Mouse (Mus musculus) lung, embryonic 16.5 days (tissue): ENCODE measurements at regions not wholly inside any gene's neighbourhood (a gene's known extent, or its start where the extent isn't known, plus 50 kb on each side); places are given as distances from the start of the nearest gene placed in this dataset.
A peak's percentile ranks its signal among the peaks of the same experiment; 100 is the strongest.

Source experiments
- ATAC-seq: fragments of 200-750 bp; cut with Nextera tagmentation; 2 replicates; pipeline ENCODE4 v1.8.0; 2017; ENCODE audit warnings: low read depth, mild to moderate bottlenecking, moderate library complexity
- H3K27ac ChIP-seq: fragments of 300-500 bp; sonication (generic); 2 replicates; pipeline ENCODE4 v1.5.1; 2014; ENCODE audit warnings: mild to moderate bottlenecking, control low read depth, low read length
- H3K27me3 ChIP-seq: fragments of 300-500 bp; sonication (generic); 2 replicates; pipeline ENCODE4 v1.6.1; 2014; ENCODE audit warnings: low read depth, low read length, mixed read lengths; ENCODE audit not compliant: control insufficient read depth, insufficient read depth
- H3K36me3 ChIP-seq: fragments of 300-500 bp; sonication (generic); 2 replicates; pipeline ENCODE4 v1.6.1; 2014; ENCODE audit warnings: low read length; ENCODE audit not compliant: control insufficient read depth, insufficient read depth
- H3K4me1 ChIP-seq: fragments of 300-500 bp; sonication (generic); replicated peaks from 2 replicates; pipeline ENCODE4 v1.6.1; 2014; ENCODE audit warnings: low read length, mixed read lengths; ENCODE audit not compliant: control insufficient read depth, insufficient read depth
- H3K4me2 ChIP-seq: fragments of 300-500 bp; sonication (generic); 2 replicates; pipeline ENCODE4 v1.6.1; 2014; ENCODE audit warnings: low read depth, low read length, control low read depth
- H3K4me3 ChIP-seq: fragments of 300-500 bp; sonication (generic); 2 replicates; pipeline ENCODE4 v1.5.1; 2014; ENCODE audit warnings: mild to moderate bottlenecking, low read length, control low read depth
- H3K9ac ChIP-seq: fragments of 300-500 bp; sonication (generic); 2 replicates; pipeline ENCODE4 v1.6.1; 2014; ENCODE audit warnings: low read length, control low read depth
- H3K9me3 ChIP-seq: fragments of 300-500 bp; sonication (generic); 2 replicates; pipeline ENCODE4 v1.6.1; 2016; ENCODE audit warnings: low read length; ENCODE audit not compliant: control insufficient read depth
- WGBS: fragments of 180-500 bp; shearing (Covaris S2); extraction: QIAGEN DNeasy Blood & Tissue Kit; methylation state at CpG from one replicate; pipeline ENCODE4 v1.1.7; 2014; 5-methylcytosine and 5-hydroxymethylcytosine counted together

GRCm38 (mm10) chr13:101547365-101547764, 220.7 kb downstream of the Pik3r1 start:
- WGBS, result 73% methylated on average over 2 of the region's 2 CpGs
- no peak for ATAC-seq
- H3K9ac ChIP-seq, result no peak overlapping the region
- no peaks in the 10 kb centered on the region for H3K9me3 ChIP-seq
- H3K27ac ChIP-seq, result no peak overlapping the region
- no peak overlapping the region for H3K4me3 ChIP-seq
- no peaks in the 10 kb centered on the region for H3K4me1 ChIP-seq
- no peaks in the 10 kb centered on the region for H3K27me3 ChIP-seq
- no peaks in the 10 kb centered on the region for H3K36me3 ChIP-seq
- no peak overlapping the region for H3K4me2 ChIP-seq

- H3K36me3 ChIP-seq, result no peaks in the 10 kb centered on the region
- H3K27ac ChIP-seq, result no peak overlapping the region
- H3K4me2 ChIP-seq, result no peak overlapping the region
- no peak for ATAC-seq
- no peaks in the 10 kb centered on the region for H3K27me3 ChIP-seq
- no peaks in the 10 kb centered on the region for H3K4me1 ChIP-seq
- H3K9ac ChIP-seq, result no peak overlapping the region
- H3K4me3 ChIP-seq, result no peak overlapping the region
- no peaks in the 10 kb centered on the region for H3K9me3 ChIP-seq
- 47% methylated on average over 6 of the region's 6 CpGs for WGBS
Measured at GRCm38 (mm10) chr13:101545344-101546181, 222.5 kb downstream of the Pik3r1 start.

- WGBS, result 28% methylated on average over 13 of the region's 14 CpGs
- no peaks in the 10 kb centered on the region for H3K9me3 ChIP-seq
- H3K4me1 ChIP-seq, result no peaks in the 10 kb centered on the region
- ATAC-seq, result peak; percentile 49
- H3K4me2 ChIP-seq, result peak overlapping the region; percentile 9
- H3K27me3 ChIP-seq, result no peaks in the 10 kb centered on the region
- no peak overlapping the region for H3K4me3 ChIP-seq
- H3K27ac ChIP-seq, result no peak overlapping the region
- no peaks in the 10 kb centered on the region for H3K36me3 ChIP-seq
- H3K9ac ChIP-seq, result no peak overlapping the region
Measured at GRCm38 (mm10) chr13:101540391-101541191, 227.4 kb downstream of the Pik3r1 start.

- H3K4me1 ChIP-seq, result no peaks in the 10 kb centered on the region
- no peaks in the 10 kb centered on the region for H3K36me3 ChIP-seq
- ATAC-seq, result no peak
- H3K4me2 ChIP-seq, result no peak overlapping the region
- no peak overlapping the region for H3K4me3 ChIP-seq
- no peaks in the 10 kb centered on the region for H3K27me3 ChIP-seq
- WGBS, result 67% methylated on average over 1 of the region's 1 CpGs
- no peak overlapping the region for H3K27ac ChIP-seq
- H3K9me3 ChIP-seq, result no peaks in the 10 kb centered on the region
- no peak overlapping the region for H3K9ac ChIP-seq
Measured at GRCm38 (mm10) chr13:101538110-101538509, 229.9 kb downstream of the Pik3r1 start.

GRCm38 (mm10) chr13:101536019-101536418, 232.0 kb downstream of the Pik3r1 start:
- no peak overlapping the region for H3K9ac ChIP-seq
- no peak overlapping the region for H3K4me3 ChIP-seq
- H3K4me1 ChIP-seq, result no peaks in the 10 kb centered on the region
- H3K27ac ChIP-seq, result no peak overlapping the region
- no peak for ATAC-seq
- WGBS, result 84% methylated on average over 1 of the region's 1 CpGs
- H3K9me3 ChIP-seq, result no peaks in the 10 kb centered on the region
- H3K36me3 ChIP-seq, result no peaks in the 10 kb centered on the region
- H3K27me3 ChIP-seq, result no peaks in the 10 kb centered on the region
- H3K4me2 ChIP-seq, result no peak overlapping the region

- H3K27ac ChIP-seq, result no peak overlapping the region
- H3K4me2 ChIP-seq, result no peak overlapping the region
- no peaks in the 10 kb centered on the region for H3K36me3 ChIP-seq
- 76% methylated on average over 3 of the region's 3 CpGs for WGBS
- no peak overlapping the region for H3K9ac ChIP-seq
- no peak for ATAC-seq
- no peaks in the 10 kb centered on the region for H3K9me3 ChIP-seq
- H3K4me3 ChIP-seq, result no peak overlapping the region
- H3K27me3 ChIP-seq, result no peaks in the 10 kb centered on the region
- H3K4me1 ChIP-seq, result no peaks in the 10 kb centered on the region
Measured at GRCm38 (mm10) chr13:101535331-101535866, 232.6 kb downstream of the Pik3r1 start.

GRCm38 (mm10) chr13:101534490-101534889, 233.5 kb downstream of the Pik3r1 start:
- H3K27me3 ChIP-seq, result no peaks in the 10 kb centered on the region
- ATAC-seq, result no peak
- no peaks in the 10 kb centered on the region for H3K9me3 ChIP-seq
- H3K27ac ChIP-seq, result no peak overlapping the region
- H3K9ac ChIP-seq, result no peak overlapping the region
- H3K4me3 ChIP-seq, result no peak overlapping the region
- WGBS, result 66% methylated on average over 6 of the region's 6 CpGs
- no peaks in the 10 kb centered on the region for H3K4me1 ChIP-seq
- H3K4me2 ChIP-seq, result no peak overlapping the region
- no peaks in the 10 kb centered on the region for H3K36me3 ChIP-seq

- Histone ChIP-seq H3K4me3 (no peak overlapping the region), H3K4me1 (no peaks in the 10 kb centered on the region), H3K36me3 (no peaks in the 10 kb centered on the region), H3K9me3 (no peaks in the 10 kb centered on the region), H3K27me3 (no peaks in the 10 kb centered on the region), H3K9ac (no peak overlapping the region), H3K27ac (no peak overlapping the region), H3K4me2 (no peak overlapping the region)
- 41% methylated on average over 4 of the region's 4 CpGs for WGBS
- ATAC-seq, result no peak
Measured at GRCm38 (mm10) chr13:101532913-101533312, 235.1 kb downstream of the Pik3r1 start.

GRCm38 (mm10) chr13:101527691-101528090, 240.3 kb downstream of the Pik3r1 start:
- no peaks in the 10 kb centered on the region for H3K27me3 ChIP-seq
- no peak overlapping the region for H3K4me2 ChIP-seq
- H3K9ac ChIP-seq, result no peak overlapping the region
- no peak overlapping the region for H3K4me3 ChIP-seq
- H3K27ac ChIP-seq, result no peak overlapping the region
- no peak for ATAC-seq
- H3K4me1 ChIP-seq, result no peaks in the 10 kb centered on the region
- 81% methylated on average over 5 of the region's 5 CpGs for WGBS
- no peaks in the 10 kb centered on the region for H3K36me3 ChIP-seq
- no peaks in the 10 kb centered on the region for H3K9me3 ChIP-seq
